Mouse (Mus musculus) embryonic facial prominence, embryonic 10.5 days (tissue): ENCODE results near the gene Pbx1. TPM values are rescaled to one million over a fixed set of nuclear protein-coding genes. Genes with fewer than 3 reads are reported as not detected.

Experiments used
- DNase-seq: peaks from one replicate; pipeline ENCODE4 v3.0.0-alpha.2; 2017; ENCODE audit warnings: low spot score
- H3K27ac ChIP-seq: fragments of 300-500 bp; sonication (generic); replicated peaks from 2 replicates; pipeline ENCODE4 v1.5.1; 2016; ENCODE audit warnings: mild to moderate bottlenecking
- H3K27me3 ChIP-seq: fragments of 300-500 bp; sonication (generic); replicated peaks from 2 replicates; pipeline ENCODE4 v1.6.1; 2016; ENCODE audit warnings: low read depth, mild to moderate bottlenecking; ENCODE audit not compliant: poor library complexity, severe bottlenecking
- H3K36me3 ChIP-seq: fragments of 300-500 bp; sonication (generic); replicated peaks from 2 replicates; pipeline ENCODE4 v1.6.1; 2016; ENCODE audit warnings: mild to moderate bottlenecking, moderate library complexity
- H3K4me1 ChIP-seq: fragments of 300-500 bp; sonication (generic); 2 replicates; pipeline ENCODE4 v1.6.1; 2016
- H3K4me3 ChIP-seq: fragments of 300-500 bp; sonication (generic); 2 replicates; pipeline ENCODE4 v1.5.1; 2016; ENCODE audit warnings: mild to moderate bottlenecking, moderate library complexity
- H3K9me3 ChIP-seq: fragments of 300-500 bp; sonication (generic); 2 replicates; pipeline ENCODE4 v1.6.1; 2016; ENCODE audit warnings: mild to moderate bottlenecking
- WGBS: fragments of 180-500 bp; shearing (Covaris S2); methylation state at CpG from one replicate; pipeline ENCODE4 v1.1.7; 2016; 5-methylcytosine and 5-hydroxymethylcytosine counted together
- polyA plus RNA-seq: library from polyadenylated mRNA; unstranded; fragments of >200 nt; fragmentation: Nextera tagmentation; extraction: Ambion mirVana; gene quantifications from 2 replicates; pipeline ENCODE4 v1.2.1, GENCODE M21; 2016

Gene Pbx1
- polyA plus RNA-seq, 1 experiment from 2014 or later, result 41.6 TPM

- Histone ChIP-seq H3K4me3 (no peak overlapping the region), H3K36me3 (peaks cover 27% of the 10 kb centered on the region), H3K4me1 (peaks cover 97% of the 10 kb centered on the region), H3K9me3 (no peaks in the 10 kb centered on the region), H3K27me3 (no peaks in the 10 kb centered on the region), H3K27ac (peak overlapping the region; percentile 60; the same call in 1 of the 2 replicates)
- DNase-seq, result peak; percentile 69
- 41% methylated on average over 4 of the region's 4 CpGs for WGBS
These were observed 77.1 kb downstream of the Pbx1 start for GRCm38 (mm10) chr1:168354934-168355333.

- WGBS, result 50% methylated on average over 8 of the region's 8 CpGs
- Histone ChIP-seq H3K27me3 (no peaks in the 10 kb centered on the region), H3K9me3 (no peaks in the 10 kb centered on the region), H3K4me3 (no peak overlapping the region), H3K27ac (peak overlapping the region; percentile 45; the same call in 1 of the 2 replicates), H3K4me1 (peaks cover 82% of the 10 kb centered on the region), H3K36me3 (peaks cover 26% of the 10 kb centered on the region)
- DNase-seq, result no peak
These were observed 83.9 kb downstream of the Pbx1 start for GRCm38 (mm10) chr1:168348036-168348784.

- DNase-seq, result no peak
- Histone ChIP-seq H3K36me3 (peaks cover 3% of the 10 kb centered on the region; the same call in 1 of the 2 replicates), H3K4me1 (peaks cover 71% of the 10 kb centered on the region), H3K27ac (no peak overlapping the region), H3K27me3 (no peaks in the 10 kb centered on the region), H3K9me3 (no peaks in the 10 kb centered on the region), H3K4me3 (no peak overlapping the region)
- 86% methylated on average over 8 of the region's 8 CpGs for WGBS
These were observed 87.2 kb downstream of the Pbx1 start for GRCm38 (mm10) chr1:168344918-168345317.

GRCm38 (mm10) chr1:168344262-168344661 lies 87.8 kb downstream of the Pbx1 start:
- Histone ChIP-seq H3K36me3 (peaks cover 4% of the 10 kb centered on the region), H3K4me1 (peaks cover 70% of the 10 kb centered on the region), H3K27me3 (no peaks in the 10 kb centered on the region), H3K9me3 (no peaks in the 10 kb centered on the region), H3K4me3 (no peak overlapping the region), H3K27ac (no peak overlapping the region)
- WGBS, result 67% methylated on average over 5 of the region's 5 CpGs
- DNase-seq, result no peak

GRCm38 (mm10) chr1:168342269-168342668 lies 89.8 kb downstream of the Pbx1 start:
- Histone ChIP-seq H3K27me3 (no peaks in the 10 kb centered on the region), H3K4me3 (no peak overlapping the region), H3K36me3 (peaks cover 15% of the 10 kb centered on the region), H3K9me3 (no peaks in the 10 kb centered on the region), H3K4me1 (peaks cover 56% of the 10 kb centered on the region), H3K27ac (peak overlapping the region; percentile 1; the same call in 1 of the 2 replicates)
- 50% methylated on average over 6 of the region's 6 CpGs for WGBS
- no peak for DNase-seq

- peak overlapping the region; percentile 1; the same call in 1 of the 2 replicates for H3K27ac ChIP-seq
- no peaks in the 10 kb centered on the region for H3K9me3 ChIP-seq
- WGBS, result 28% methylated on average over 12 of the region's 12 CpGs
- DNase-seq, result no peak
- no peaks in the 10 kb centered on the region for H3K27me3 ChIP-seq
- peaks cover 15% of the 10 kb centered on the region for H3K36me3 ChIP-seq
- H3K4me3 ChIP-seq, result no peak overlapping the region
- H3K4me1 ChIP-seq, result peaks cover 56% of the 10 kb centered on the region
These were observed 90.2 kb downstream of the Pbx1 start for GRCm38 (mm10) chr1:168341863-168342262.

- no peak for DNase-seq
- no peaks in the 10 kb centered on the region for H3K9me3 ChIP-seq
- 85% methylated on average over 6 of the region's 6 CpGs for WGBS
- H3K4me3 ChIP-seq, result no peak overlapping the region
- H3K4me1 ChIP-seq, result peaks cover 52% of the 10 kb centered on the region
- H3K27ac ChIP-seq, result peak overlapping the region; percentile 1; the same call in 1 of the 2 replicates
- peaks cover 19% of the 10 kb centered on the region for H3K36me3 ChIP-seq
- no peaks in the 10 kb centered on the region for H3K27me3 ChIP-seq
These were observed 90.7 kb downstream of the Pbx1 start for GRCm38 (mm10) chr1:168341368-168341767.

GRCm38 (mm10) chr1:168336238-168336818 lies 95.7 kb downstream of the Pbx1 start:
- 94% methylated on average over 7 of the region's 7 CpGs for WGBS
- DNase-seq, result no peak
- Histone ChIP-seq H3K27ac (no peak overlapping the region), H3K27me3 (no peaks in the 10 kb centered on the region), H3K4me1 (peaks cover 19% of the 10 kb centered on the region), H3K4me3 (no peak overlapping the region), H3K9me3 (no peaks in the 10 kb centered on the region), H3K36me3 (peaks cover 59% of the 10 kb centered on the region)

- Histone ChIP-seq H3K4me1 (peaks cover 25% of the 10 kb centered on the region), H3K27me3 (no peaks in the 10 kb centered on the region), H3K4me3 (no peak overlapping the region), H3K27ac (peak overlapping the region; percentile 44; the same call in 1 of the 2 replicates), H3K9me3 (no peaks in the 10 kb centered on the region), H3K36me3 (peaks cover 59% of the 10 kb centered on the region)
- no peak for DNase-seq
- WGBS, result 86% methylated on average over 8 of the region's 8 CpGs
These were observed 97.1 kb downstream of the Pbx1 start for GRCm38 (mm10) chr1:168334831-168335574.

- Histone ChIP-seq H3K4me3 (no peak overlapping the region), H3K27ac (no peak overlapping the region), H3K27me3 (no peaks in the 10 kb centered on the region), H3K4me1 (peaks cover 50% of the 10 kb centered on the region), H3K9me3 (no peaks in the 10 kb centered on the region), H3K36me3 (peaks cover 54% of the 10 kb centered on the region)
- DNase-seq, result no peak
- 90% methylated on average over 9 of the region's 9 CpGs for WGBS
These were observed 100.0 kb downstream of the Pbx1 start for GRCm38 (mm10) chr1:168332056-168332455.

GRCm38 (mm10) chr1:168328236-168328605 lies 103.8 kb downstream of the Pbx1 start:
- Histone ChIP-seq H3K27ac (no peak overlapping the region), H3K4me3 (no peak overlapping the region), H3K4me1 (peaks cover 83% of the 10 kb centered on the region), H3K36me3 (peaks cover 19% of the 10 kb centered on the region), H3K27me3 (no peaks in the 10 kb centered on the region), H3K9me3 (no peaks in the 10 kb centered on the region)
- WGBS, result 76% methylated on average over 3 of the region's 3 CpGs
- DNase-seq, result no peak

GRCm38 (mm10) chr1:168327405-168328235 lies 104.5 kb downstream of the Pbx1 start:
- Histone ChIP-seq H3K4me1 (peaks cover 83% of the 10 kb centered on the region), H3K36me3 (peaks cover 15% of the 10 kb centered on the region), H3K4me3 (no peak overlapping the region), H3K27ac (no peak overlapping the region), H3K27me3 (no peaks in the 10 kb centered on the region), H3K9me3 (no peaks in the 10 kb centered on the region)
- WGBS, result 82% methylated on average over 18 of the region's 18 CpGs
- no peak for DNase-seq
